Mouse (Mus musculus): Measurements from ENCODE around the gene Usp30. TPM values are rescaled to one million over a fixed set of nuclear protein-coding genes. Genes with fewer than 3 reads are reported as not detected.

The Usp30 gene
- polyA plus RNA-seq, 1 experiment = 71.5 TPM

- Histone ChIP-seq H3K4me3 (ENCODE audit: control insufficient read depth, low read depth, low read length) (no peak overlapping the region), H3K27me3 (ENCODE audit: control insufficient read depth, insufficient read depth, low read length) (no peaks in the 10 kb centered on the region), H3K27ac (ENCODE audit: control insufficient read depth, insufficient read depth, low read depth, low read length) (no peak overlapping the region), H3K36me3 (ENCODE audit: control insufficient read depth, insufficient read depth, low read length) (no peaks in the 10 kb centered on the region), H3K4me1 (ENCODE audit: control insufficient read depth, insufficient read depth, low read length) (peaks cover 2% of the 10 kb centered on the region; the same call in 1 of the 2 replicates)
- no peak for TF ChIP-seq CTCF (IDR thresholded peaks at IDR 0.05; ENCODE audit: control insufficient read depth, insufficient read depth, insufficient replicate concordance, low read depth, low read length)
- TF ChIP-seq POLR2A (IDR thresholded peaks at IDR 0.05; ENCODE audit: control insufficient read depth, low read depth, low read length) = no peak
These were observed 92.0 kb downstream of the Usp30 start for GRCm38 (mm10) chr5:114157236-114157635.

GRCm38 (mm10) chr5:114161424-114161823 lies 96.2 kb downstream of the Usp30 start:
- TF ChIP-seq CTCF (IDR thresholded peaks at IDR 0.05; ENCODE audit: control insufficient read depth, insufficient read depth, insufficient replicate concordance, low read depth, low read length) (no peak), POLR2A (IDR thresholded peaks at IDR 0.05; ENCODE audit: control insufficient read depth, low read depth, low read length) (no peak)
- Histone ChIP-seq H3K27ac (ENCODE audit: control insufficient read depth, insufficient read depth, low read depth, low read length) (no peak overlapping the region), H3K27me3 (ENCODE audit: control insufficient read depth, insufficient read depth, low read length) (no peaks in the 10 kb centered on the region), H3K36me3 (ENCODE audit: control insufficient read depth, insufficient read depth, low read length) (no peaks in the 10 kb centered on the region), H3K4me1 (ENCODE audit: control insufficient read depth, insufficient read depth, low read length) (no peaks in the 10 kb centered on the region), H3K4me3 (ENCODE audit: control insufficient read depth, low read depth, low read length) (no peak overlapping the region)

- no peak for TF ChIP-seq CTCF (IDR thresholded peaks at IDR 0.05; ENCODE audit: control insufficient read depth, insufficient read depth, insufficient replicate concordance, low read depth, low read length)
- TF ChIP-seq POLR2A (IDR thresholded peaks at IDR 0.05; ENCODE audit: control insufficient read depth, low read depth, low read length) = no peak
- Histone ChIP-seq H3K27me3 (ENCODE audit: control insufficient read depth, insufficient read depth, low read length) (no peaks in the 10 kb centered on the region), H3K36me3 (ENCODE audit: control insufficient read depth, insufficient read depth, low read length) (no peaks in the 10 kb centered on the region), H3K4me3 (ENCODE audit: control insufficient read depth, low read depth, low read length) (no peak overlapping the region), H3K4me1 (ENCODE audit: control insufficient read depth, insufficient read depth, low read length) (no peaks in the 10 kb centered on the region), H3K27ac (ENCODE audit: control insufficient read depth, insufficient read depth, low read depth, low read length) (no peak overlapping the region)
These were observed 97.0 kb downstream of the Usp30 start for GRCm38 (mm10) chr5:114162106-114162815.

- Histone ChIP-seq H3K4me1 (ENCODE audit: control insufficient read depth, insufficient read depth, low read length) (no peaks in the 10 kb centered on the region), H3K27me3 (ENCODE audit: control insufficient read depth, insufficient read depth, low read length) (no peaks in the 10 kb centered on the region), H3K36me3 (ENCODE audit: control insufficient read depth, insufficient read depth, low read length) (no peaks in the 10 kb centered on the region), H3K4me3 (ENCODE audit: control insufficient read depth, low read depth, low read length) (no peak overlapping the region), H3K27ac (ENCODE audit: control insufficient read depth, insufficient read depth, low read depth, low read length) (no peak overlapping the region)
- no peak for TF ChIP-seq CTCF (IDR thresholded peaks at IDR 0.05; ENCODE audit: control insufficient read depth, insufficient read depth, insufficient replicate concordance, low read depth, low read length)
- TF ChIP-seq POLR2A (IDR thresholded peaks at IDR 0.05; ENCODE audit: control insufficient read depth, low read depth, low read length) = no peak
These were observed 97.9 kb downstream of the Usp30 start for GRCm38 (mm10) chr5:114163117-114163696.

- H3K36me3 ChIP-seq (ENCODE audit: control insufficient read depth, insufficient read depth, low read length) = no peaks in the 10 kb centered on the region
- no peak overlapping the region for H3K27ac ChIP-seq (ENCODE audit: control insufficient read depth, insufficient read depth, low read depth, low read length)
- H3K4me1 ChIP-seq (ENCODE audit: control insufficient read depth, insufficient read depth, low read length) = peaks cover 6% of the 10 kb centered on the region
- H3K4me3 ChIP-seq (ENCODE audit: control insufficient read depth, low read depth, low read length) = no peak overlapping the region
- H3K27me3 ChIP-seq (ENCODE audit: control insufficient read depth, insufficient read depth, low read length) = no peaks in the 10 kb centered on the region
- TF ChIP-seq POLR2A (IDR thresholded peaks at IDR 0.05; ENCODE audit: control insufficient read depth, low read depth, low read length) (no peak), CTCF (IDR thresholded peaks at IDR 0.05; ENCODE audit: control insufficient read depth, insufficient read depth, insufficient replicate concordance, low read depth, low read length) (no peak)
These were observed 105.1 kb downstream of the Usp30 start for GRCm38 (mm10) chr5:114170345-114170744.

- no peak for TF ChIP-seq CTCF (IDR thresholded peaks at IDR 0.05; ENCODE audit: control insufficient read depth, insufficient read depth, insufficient replicate concordance, low read depth, low read length)
- no peak for TF ChIP-seq POLR2A (IDR thresholded peaks at IDR 0.05; ENCODE audit: control insufficient read depth, low read depth, low read length)
- Histone ChIP-seq H3K4me3 (ENCODE audit: control insufficient read depth, low read depth, low read length) (no peak overlapping the region), H3K36me3 (ENCODE audit: control insufficient read depth, insufficient read depth, low read length) (no peaks in the 10 kb centered on the region), H3K4me1 (ENCODE audit: control insufficient read depth, insufficient read depth, low read length) (peaks cover 10% of the 10 kb centered on the region), H3K27ac (ENCODE audit: control insufficient read depth, insufficient read depth, low read depth, low read length) (no peak overlapping the region), H3K27me3 (ENCODE audit: control insufficient read depth, insufficient read depth, low read length) (no peaks in the 10 kb centered on the region)
These were observed 107.7 kb downstream of the Usp30 start for GRCm38 (mm10) chr5:114172936-114173335.

- no peaks in the 10 kb centered on the region for H3K36me3 ChIP-seq (ENCODE audit: control insufficient read depth, insufficient read depth, low read length)
- H3K4me1 ChIP-seq (ENCODE audit: control insufficient read depth, insufficient read depth, low read length) = peaks cover 10% of the 10 kb centered on the region
- no peak overlapping the region for H3K27ac ChIP-seq (ENCODE audit: control insufficient read depth, insufficient read depth, low read depth, low read length)
- TF ChIP-seq POLR2A (IDR thresholded peaks at IDR 0.05; ENCODE audit: control insufficient read depth, low read depth, low read length) = no peak
- no peak for TF ChIP-seq CTCF (IDR thresholded peaks at IDR 0.05; ENCODE audit: control insufficient read depth, insufficient read depth, insufficient replicate concordance, low read depth, low read length)
- no peak overlapping the region for H3K4me3 ChIP-seq (ENCODE audit: control insufficient read depth, low read depth, low read length)
- H3K27me3 ChIP-seq (ENCODE audit: control insufficient read depth, insufficient read depth, low read length) = no peaks in the 10 kb centered on the region
These were observed 108.2 kb downstream of the Usp30 start for GRCm38 (mm10) chr5:114173458-114173857.

Measured in testis, adult 2 months (tissue).